Mouse (Mus musculus) cerebellum, adult 2 months (tissue): ENCODE measurements around the gene Unc45a. TPM values are rescaled to one million over a fixed set of nuclear protein-coding genes. Genes with fewer than 3 reads are reported as not detected.

Experiments
- DNase-seq, 2 experiments: peaks; one replicate each; pipeline ENCODE4 v3.0.0; 2021
- H3K27ac ChIP-seq: fragments of 200-500 bp; 2 replicates; pipeline ENCODE4 v1.5.1; 2012; ENCODE audit warnings: low read length, control low read depth, inconsistent platforms; ENCODE audit not compliant: insufficient read depth
- H3K27me3 ChIP-seq: fragments of 200-500 bp; 2 replicates; pipeline ENCODE4 v1.6.1; 2012; ENCODE audit warnings: inconsistent platforms, mild to moderate bottlenecking, low read length, moderate library complexity; ENCODE audit not compliant: control insufficient read depth, insufficient read depth
- H3K4me1 ChIP-seq: fragments of 200-500 bp; 2 replicates; pipeline ENCODE4 v1.6.1; 2011; ENCODE audit warnings: low read length; ENCODE audit not compliant: control insufficient read depth, insufficient read depth
- H3K4me3 ChIP-seq: fragments of 200-500 bp; replicated peaks from 2 replicates; pipeline ENCODE3; 2011; ENCODE audit warnings: mild to moderate bottlenecking, low read depth, low read length, control low read depth; ENCODE audit not compliant: insufficient read depth
- CTCF ChIP-seq: fragments of 200-500 bp; IDR thresholded peaks from 2 replicates; pipeline ENCODE4 v1.5.1; 2011; ENCODE audit warnings: low read depth, mild to moderate bottlenecking, control low read depth, low read length, moderate library complexity, borderline replicate concordance; ENCODE audit not compliant: insufficient read depth
- POLR2A ChIP-seq: fragments of 200-500 bp; IDR thresholded peaks from 2 replicates; pipeline ENCODE4 v1.6.1; 2011; ENCODE audit warnings: low read length, control low read depth, borderline replicate concordance; ENCODE audit not compliant: insufficient read depth
- WGBS: fragments of 180-500 bp; shearing (Covaris S2); methylation state at CpG from one replicate; pipeline ENCODE4 v1.1.7; 2018; 5-methylcytosine and 5-hydroxymethylcytosine counted together
- polyA plus RNA-seq: library from polyadenylated mRNA; depleted of rRNA; stranded (reverse); fragments of >200 nt; gene quantifications from 2 replicates; pipeline ENCODE4 v1.2.3, GENCODE M21; 2012

Gene Unc45a
- polyA plus RNA-seq, 1 experiment: 81.8 TPM

DNA sequence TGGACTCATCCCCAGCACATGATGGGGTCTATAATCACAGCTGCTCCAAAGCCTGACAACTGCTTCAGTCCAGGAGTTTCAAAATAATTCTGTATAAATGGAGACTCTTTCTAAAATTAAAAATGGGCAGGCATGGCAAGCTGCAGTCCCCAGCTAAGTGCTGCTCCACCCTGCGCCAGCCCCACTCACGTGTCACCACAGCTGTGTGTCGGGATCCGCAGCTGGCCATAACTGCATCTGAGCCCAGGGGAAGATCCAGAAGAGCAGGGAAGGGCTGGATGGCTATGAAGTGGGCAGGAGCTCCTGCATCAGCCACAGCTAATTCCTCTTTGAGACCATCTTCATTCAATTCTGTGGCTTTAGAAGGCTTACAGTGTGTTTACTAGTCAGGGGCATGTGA is 22.1 kb downstream of the Unc45a start:
- Histone ChIP-seq H3K4me3 (no peak overlapping the region), H3K27me3 (no peaks in the 10 kb centered on the region), H3K4me1 (peaks cover 2% of the 10 kb centered on the region; the same call in 1 of the 2 replicates), H3K27ac (no peak overlapping the region)
- no peak for DNase-seq
- WGBS: 88% methylated on average over 4 of the region's 4 CpGs
- TF ChIP-seq POLR2A: no peak
- no peak for TF ChIP-seq CTCF

- no peak for DNase-seq
- Histone ChIP-seq H3K4me3 (no peak overlapping the region), H3K27ac (no peak overlapping the region), H3K27me3 (no peaks in the 10 kb centered on the region), H3K4me1 (peaks cover 2% of the 10 kb centered on the region; the same call in 1 of the 2 replicates)
- TF ChIP-seq POLR2A (no peak), CTCF (no peak)
- 58% methylated on average over 1 of the region's 1 CpGs for WGBS
These were observed 23.2 kb downstream of the Unc45a start for GRCm38 (mm10) chr7:80317439-80318115.

DNA sequence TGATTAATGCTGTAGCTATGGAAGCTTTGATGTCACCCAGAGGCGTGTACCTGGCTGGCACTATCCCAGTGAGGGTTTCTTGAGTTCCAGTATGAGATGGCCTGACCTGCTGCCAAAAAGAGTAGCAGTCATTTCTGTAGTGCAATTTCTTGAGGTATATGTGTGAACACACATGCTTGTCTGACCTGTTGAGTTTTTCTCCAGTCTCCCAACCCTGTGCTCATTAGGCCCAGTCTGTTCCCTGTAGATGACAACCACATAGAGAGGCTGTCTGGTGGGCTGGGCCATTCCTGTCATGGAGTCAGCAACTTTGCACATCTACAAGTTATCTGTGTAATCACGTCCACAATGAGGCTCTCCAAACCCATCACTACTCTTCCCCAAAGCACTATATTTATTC is 25.1 kb downstream of the Unc45a start:
- no peak overlapping the region for H3K4me3 ChIP-seq
- no peak overlapping the region for H3K27ac ChIP-seq
- no peaks in the 10 kb centered on the region for H3K27me3 ChIP-seq
- H3K4me1 ChIP-seq: no peaks in the 10 kb centered on the region
- 76% methylated on average over 2 of the region's 2 CpGs for WGBS
- TF ChIP-seq POLR2A (no peak), CTCF (no peak)
- no peak for DNase-seq

- 72% methylated on average over 7 of the region's 7 CpGs for WGBS
- Histone ChIP-seq H3K4me1 (no peaks in the 10 kb centered on the region), H3K27me3 (no peaks in the 10 kb centered on the region), H3K4me3 (no peak overlapping the region), H3K27ac (no peak overlapping the region)
- no peak for TF ChIP-seq CTCF
- TF ChIP-seq POLR2A: no peak
- DNase-seq: no peak
These were observed 30.0 kb downstream of the Unc45a start for GRCm38 (mm10) chr7:80310771-80311170.

GRCm38 (mm10) chr7:80307766-80308165 is 33.0 kb downstream of the Unc45a start:
- TF ChIP-seq CTCF: no peak
- H3K4me1 ChIP-seq: no peaks in the 10 kb centered on the region
- H3K4me3 ChIP-seq: no peak overlapping the region
- no peaks in the 10 kb centered on the region for H3K27me3 ChIP-seq
- DNase-seq: no peak
- 81% methylated on average over 3 of the region's 3 CpGs for WGBS
- H3K27ac ChIP-seq: no peak overlapping the region

DNA sequence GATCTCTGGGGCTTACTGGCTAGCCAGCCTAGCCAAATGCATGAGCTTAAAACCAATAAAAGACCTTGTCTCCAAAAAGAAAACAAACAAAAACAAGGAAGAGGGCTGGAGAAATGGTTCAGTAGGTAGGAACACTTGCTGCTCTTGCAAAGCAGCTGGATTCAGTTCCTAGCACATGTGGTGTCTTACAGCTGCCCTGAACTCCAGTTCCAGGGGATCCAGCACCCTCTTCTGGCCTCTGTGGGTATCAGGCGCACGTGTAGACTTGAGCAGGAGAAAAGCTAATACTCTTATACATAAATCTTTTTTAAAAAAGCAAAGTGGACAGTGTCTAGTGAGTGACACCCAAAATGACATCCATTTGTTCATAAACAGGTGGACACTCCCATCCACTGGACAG is 39.3 kb downstream of the Unc45a start:
- no peak for TF ChIP-seq CTCF
- no peak for TF ChIP-seq POLR2A
- no peaks in the 10 kb centered on the region for H3K4me1 ChIP-seq
- 80% methylated on average over 2 of the region's 2 CpGs for WGBS
- H3K27ac ChIP-seq: no peak overlapping the region
- no peak for DNase-seq
- no peak overlapping the region for H3K4me3 ChIP-seq
- no peaks in the 10 kb centered on the region for H3K27me3 ChIP-seq

- WGBS: 58% methylated on average over 3 of the region's 3 CpGs
- no peak for DNase-seq
- H3K27ac ChIP-seq: no peak overlapping the region
- H3K27me3 ChIP-seq: no peaks in the 10 kb centered on the region
- TF ChIP-seq POLR2A (no peak), CTCF (no peak)
- H3K4me3 ChIP-seq: no peak overlapping the region
- H3K4me1 ChIP-seq: no peaks in the 10 kb centered on the region
These were observed 41.2 kb downstream of the Unc45a start for GRCm38 (mm10) chr7:80299568-80299967.

DNA sequence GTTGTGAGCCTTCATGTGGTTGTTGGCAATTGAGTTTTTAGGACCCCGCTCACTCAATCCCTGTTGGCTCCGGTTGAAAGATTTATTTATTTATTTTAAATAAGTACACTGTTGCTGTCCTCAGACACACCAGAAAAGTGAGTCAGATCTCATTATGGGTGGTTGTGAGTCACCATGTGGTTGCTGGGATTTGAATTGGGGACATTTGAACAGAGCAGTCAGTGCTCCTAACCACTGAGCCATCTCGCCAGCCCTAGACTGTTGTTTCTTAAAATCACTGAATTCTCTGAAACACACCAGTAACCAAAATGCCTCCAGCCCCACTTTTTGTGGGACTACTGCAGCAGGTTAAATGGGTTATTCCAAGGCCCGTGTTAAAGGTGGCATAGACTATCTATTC is 42.1 kb downstream of the Unc45a start:
- Histone ChIP-seq H3K27me3 (no peaks in the 10 kb centered on the region), H3K4me3 (no peak overlapping the region), H3K4me1 (no peaks in the 10 kb centered on the region), H3K27ac (no peak overlapping the region)
- DNase-seq: no peak
- TF ChIP-seq POLR2A (no peak), CTCF (no peak)
- 97% methylated on average over 4 of the region's 4 CpGs for WGBS
